Mouse (Mus musculus) layer of hippocampus, postnatal 36 days (tissue): ENCODE data around the gene Ovol2. TPM values are rescaled to one million over a fixed set of nuclear protein-coding genes. Genes with fewer than 3 reads are reported as not detected.

ENCODE experiments used
- DNase-seq, 2 experiments: peaks; one replicate each; pipeline ENCODE4 v3.0.0; 2022
- total RNA-seq, 2 experiments: library from RNA; stranded (reverse); gene quantifications; 2 replicates each; pipeline ENCODE4 v1.2.3; 2021

The Ovol2 gene
- total RNA-seq, 2 experiments from 2014 or later = 0.99 to 1.4 TPM

DNA sequence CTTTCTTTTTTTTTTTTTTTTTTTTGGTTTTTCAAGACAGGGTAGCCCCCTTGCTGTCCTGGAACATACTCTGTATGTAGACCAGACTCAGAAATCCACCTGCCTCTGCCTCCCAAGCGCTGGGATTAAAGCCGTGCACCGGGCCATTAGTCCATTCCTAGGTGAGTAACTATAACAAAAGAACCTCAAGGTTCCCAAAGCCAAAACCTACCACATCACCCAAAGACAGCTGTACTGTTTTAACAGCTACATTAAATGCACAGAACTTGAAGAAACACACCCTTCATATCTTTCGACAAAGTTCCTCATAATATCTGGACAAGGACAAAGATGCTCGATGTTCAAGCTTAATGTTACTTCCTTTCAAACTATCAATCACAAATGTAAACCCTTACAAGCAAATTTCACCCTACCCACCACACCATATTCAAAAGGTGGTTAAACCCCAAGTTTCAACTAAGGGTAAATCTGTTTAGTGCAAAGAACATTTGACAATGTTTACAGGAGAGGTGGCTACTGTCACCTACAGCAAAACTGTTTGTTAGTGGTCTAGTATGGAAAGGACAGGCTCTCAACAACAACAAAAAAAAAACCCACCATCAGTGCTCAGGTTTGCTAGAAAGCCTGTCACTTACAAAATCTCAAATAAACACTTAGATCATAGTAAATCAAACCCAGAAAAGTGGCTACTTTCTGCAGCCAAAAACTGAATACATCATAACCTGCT, 64.8 kb downstream of the Ovol2 start:
- DNase-seq = no peak

DNA sequence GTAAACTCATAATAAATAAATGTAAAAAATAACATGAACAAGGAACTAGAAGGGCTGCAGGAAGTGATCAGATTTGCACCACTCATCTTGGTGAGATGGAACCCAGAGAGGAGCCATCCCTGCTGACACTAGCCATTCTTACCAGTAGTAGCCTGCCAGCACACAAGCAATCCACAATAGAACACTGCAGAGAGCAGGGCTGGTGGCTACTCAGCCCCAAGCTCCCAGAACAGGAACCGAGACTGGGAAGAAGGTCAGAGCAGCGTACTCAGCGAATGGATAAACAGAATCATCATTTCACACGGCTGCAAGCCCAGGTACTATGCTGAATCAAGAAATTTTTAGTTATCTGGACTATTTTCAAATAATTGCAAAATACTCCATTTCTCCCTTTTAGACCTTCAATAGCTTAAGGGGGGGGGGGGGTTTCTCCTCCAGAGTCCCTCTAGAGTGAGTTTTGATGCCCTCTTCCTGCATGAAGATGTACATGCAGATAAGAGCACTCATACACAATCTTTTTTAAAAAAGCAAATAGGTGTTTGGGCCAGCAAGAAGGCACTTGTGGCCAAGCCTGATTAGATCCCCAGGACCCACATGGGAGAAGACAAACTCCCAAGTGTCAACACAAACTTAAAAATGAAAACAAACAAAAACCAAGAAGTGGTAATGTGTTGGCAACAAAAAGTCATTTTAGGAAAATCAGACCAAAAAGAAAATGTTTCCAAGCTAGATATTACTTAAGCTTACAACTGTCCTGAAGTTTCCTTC, 65.8 kb downstream of the Ovol2 start:
- DNase-seq = no peak

DNA sequence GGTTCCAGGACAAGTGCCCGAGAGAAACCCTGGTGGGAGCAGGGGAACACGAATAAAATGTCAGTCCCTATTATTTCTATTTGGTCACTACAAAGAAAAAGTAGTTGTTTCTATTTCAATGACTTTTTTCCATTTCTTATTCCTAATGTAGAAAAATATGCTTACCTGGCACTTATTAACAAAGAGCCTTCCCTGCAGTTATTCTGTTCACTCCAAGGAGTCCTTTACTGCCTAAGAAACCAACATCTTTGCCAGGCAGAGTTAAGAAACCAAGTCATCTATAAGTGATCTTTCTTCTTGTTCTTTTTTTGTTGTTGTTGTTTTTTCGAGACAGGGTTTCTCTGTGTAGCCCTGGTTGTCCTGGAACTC, 66.8 kb downstream of the Ovol2 start:
- DNase-seq = no peak

DNA sequence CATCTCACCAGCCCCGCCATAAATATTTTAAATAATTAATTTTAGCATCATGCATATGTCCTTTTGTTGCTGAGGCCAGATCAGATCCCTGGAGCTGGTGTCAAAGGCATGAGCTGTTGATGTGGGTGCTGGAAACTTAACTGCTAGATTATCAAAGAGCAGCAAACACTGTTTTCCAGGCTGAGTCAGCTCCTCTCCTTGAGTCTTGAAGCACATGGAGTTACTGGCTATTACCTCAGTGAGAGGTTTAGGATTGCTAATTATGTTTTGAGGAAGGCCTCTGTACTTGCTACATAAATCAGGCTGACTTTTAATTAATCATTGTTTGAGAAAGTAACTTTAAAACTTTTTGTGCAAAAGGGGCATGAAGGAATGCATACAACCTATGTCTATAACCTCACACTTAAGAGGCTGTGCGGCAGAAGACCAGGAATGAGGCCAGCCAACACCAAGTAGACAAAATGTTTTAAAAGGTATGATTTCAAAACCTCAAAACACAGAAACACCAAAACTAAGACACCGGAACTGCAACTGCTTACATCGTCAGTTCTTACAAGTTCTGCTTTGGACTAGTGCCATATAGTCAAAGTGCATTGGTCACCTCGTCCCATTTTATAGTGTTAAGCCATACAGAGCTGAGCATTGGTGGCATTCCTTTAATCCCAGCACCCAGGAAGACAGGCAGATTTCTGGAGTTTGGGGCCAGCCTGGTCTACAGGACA, 67.4 kb downstream of the Ovol2 start:
- no peak for DNase-seq

DNA sequence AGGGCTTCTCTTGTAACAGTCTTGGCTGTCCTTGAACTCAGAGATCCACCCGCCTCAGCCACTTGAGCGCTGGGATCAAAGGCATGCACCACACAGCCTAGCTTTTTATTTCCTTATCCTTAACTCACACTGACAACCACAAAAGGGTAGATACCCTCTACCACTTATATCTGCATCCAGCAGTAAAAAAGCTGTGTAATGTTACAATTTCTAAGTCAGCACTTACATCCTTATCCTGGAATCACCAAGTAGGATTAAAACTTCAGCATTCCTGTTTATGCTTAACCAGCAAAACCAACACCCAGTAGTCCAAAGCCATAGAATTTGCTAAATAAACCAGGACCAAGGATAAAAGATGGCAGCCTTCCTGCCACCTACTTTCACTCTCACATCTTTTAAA, 69.1 kb downstream of the Ovol2 start:
- no peak for DNase-seq

Other genes starting within 250 kb of the Ovol2 start
- gene Mgme1, start 61.5 kb downstream of the Ovol2 start, total RNA-seq = 1 to 10 TPM; 6.1 to 7.1 TPM
- gene Snx5, start 61.2 kb downstream of the Ovol2 start, total RNA-seq = 10 to 100 TPM; 68.7 to 69.4 TPM
- gene Kat14, start 36.8 kb upstream of the Ovol2 start, total RNA-seq = 10 to 100 TPM; 29.1 to 29.4 TPM
- gene Pet117, start 36.9 kb upstream of the Ovol2 start, total RNA-seq = 10 to 100 TPM in 1 of 2 experiments, 1 to 10 TPM in 1; 8.1 to 14.2 TPM
- gene Dzank1, start 195.3 kb upstream of the Ovol2 start, total RNA-seq = 100 to 1,000 TPM; 130 to 132 TPM
- gene Polr3f, start 195.6 kb upstream of the Ovol2 start, total RNA-seq = 10 to 100 TPM; 26.9 to 31.8 TPM
- gene Rbbp9, start 218.7 kb upstream of the Ovol2 start, total RNA-seq = 10 to 100 TPM; 30.0 to 31.9 TPM
- 10 to 100 TPM; 46.4 to 50.0 TPM for gene Sec23b, start 224.1 kb upstream of the Ovol2 start, total RNA-seq